Mouse (Mus musculus) E14TG2a.4 (cell line): ENCODE measurements around the gene Inava.

Experiments
- H3K27me3 ChIP-seq: 2 replicates; pipeline ENCODE4 v1.6.1; 2014; ENCODE audit warnings: low read length, control low read depth; ENCODE audit not compliant: insufficient read depth
- H3K36me3 ChIP-seq: 2 replicates; pipeline ENCODE4 v1.6.1; 2014; ENCODE audit warnings: low read length, control low read depth; ENCODE audit not compliant: insufficient read depth
- H3K4me1 ChIP-seq: replicated peaks from 2 replicates; pipeline ENCODE4 v1.6.1; 2014; ENCODE audit warnings: low read depth, low read length, control low read depth
- H3K4me3 ChIP-seq: replicated peaks from 2 replicates; pipeline ENCODE4 v1.5.1; 2014; ENCODE audit warnings: mild to moderate bottlenecking, low read length
- H3K9me3 ChIP-seq: 2 replicates; pipeline ENCODE4 v1.6.1; 2014; ENCODE audit warnings: low read length, control low read depth
- CTCF ChIP-seq: conservative IDR thresholded peaks from 2 replicates; pipeline ENCODE4 v1.5.1; 2014; ENCODE audit warnings: low read length
- NANOG ChIP-seq: IDR thresholded peaks from 2 replicates; pipeline ENCODE4 v1.6.1; 2014; ENCODE audit warnings: borderline replicate concordance, low read length, mixed read lengths
- POU5F1 ChIP-seq: IDR thresholded peaks from 2 replicates; pipeline ENCODE4 v1.6.1; 2014; ENCODE audit warnings: low read length, borderline replicate concordance

The Inava gene

GRCm38 (mm10) chr1:136234595-136235092 is 580 bp upstream of the Inava start:
- H3K27me3 ChIP-seq, result peaks cover 29% of the 10 kb centered on the region
- H3K4me3 ChIP-seq, result peak overlapping the region; percentile 84
- no peaks in the 10 kb centered on the region for H3K36me3 ChIP-seq
- H3K9me3 ChIP-seq, result no peaks in the 10 kb centered on the region
- peaks cover 50% of the 10 kb centered on the region for H3K4me1 ChIP-seq
- TF ChIP-seq NANOG (no peak), CTCF (no peak), POU5F1 (no peak)

GRCm38 (mm10) chr1:136232986-136233790 is 876 bp downstream of the Inava start:
- Histone ChIP-seq H3K36me3 (no peaks in the 10 kb centered on the region), H3K4me3 (peak overlapping the region; percentile 84), H3K9me3 (no peaks in the 10 kb centered on the region), H3K27me3 (peaks cover 24% of the 10 kb centered on the region), H3K4me1 (peaks cover 65% of the 10 kb centered on the region)
- TF ChIP-seq CTCF (no peak), NANOG (no peak), POU5F1 (no peak)

GRCm38 (mm10) chr1:136232285-136232926 is 1.7 kb downstream of the Inava start:
- Histone ChIP-seq H3K9me3 (no peaks in the 10 kb centered on the region), H3K4me3 (peak overlapping the region; percentile 84), H3K27me3 (peaks cover 21% of the 10 kb centered on the region), H3K36me3 (peaks cover under 1% of the 10 kb centered on the region; the same call in 1 of the 2 replicates), H3K4me1 (peaks cover 73% of the 10 kb centered on the region)
- TF ChIP-seq NANOG (no peak), CTCF (no peak), POU5F1 (no peak)

GRCm38 (mm10) chr1:136231596-136231995 is 2.5 kb downstream of the Inava start:
- Histone ChIP-seq H3K36me3 (peaks cover 9% of the 10 kb centered on the region), H3K9me3 (no peaks in the 10 kb centered on the region), H3K27me3 (peaks cover 15% of the 10 kb centered on the region), H3K4me1 (peaks cover 81% of the 10 kb centered on the region), H3K4me3 (peak overlapping the region; percentile 84)
- no peak for TF ChIP-seq CTCF
- TF ChIP-seq POU5F1, result no peak
- TF ChIP-seq NANOG, result no peak

GRCm38 (mm10) chr1:136230201-136230600 is 3.9 kb downstream of the Inava start:
- Histone ChIP-seq H3K4me1 (peaks cover 91% of the 10 kb centered on the region), H3K36me3 (peaks cover 23% of the 10 kb centered on the region), H3K9me3 (no peaks in the 10 kb centered on the region), H3K4me3 (peak overlapping the region; percentile 63), H3K27me3 (peaks cover 6% of the 10 kb centered on the region; the same call in 1 of the 2 replicates)
- TF ChIP-seq POU5F1, result no peak
- no peak for TF ChIP-seq CTCF
- TF ChIP-seq NANOG, result no peak

GRCm38 (mm10) chr1:136229040-136229373 is 5.1 kb downstream of the Inava start:
- Histone ChIP-seq H3K9me3 (no peaks in the 10 kb centered on the region), H3K4me3 (peak overlapping the region; percentile 63; the same call in 1 of the 2 replicates), H3K27me3 (no peaks in the 10 kb centered on the region), H3K4me1 (peaks cover 93% of the 10 kb centered on the region), H3K36me3 (peaks cover 35% of the 10 kb centered on the region)
- TF ChIP-seq POU5F1 (no peak), CTCF (no peak), NANOG (no peak)

- Histone ChIP-seq H3K36me3 (peaks cover 40% of the 10 kb centered on the region), H3K27me3 (no peaks in the 10 kb centered on the region), H3K4me3 (peak overlapping the region; percentile 41), H3K4me1 (peaks cover 97% of the 10 kb centered on the region), H3K9me3 (no peaks in the 10 kb centered on the region)
- TF ChIP-seq POU5F1 (no peak), CTCF (no peak), NANOG (no peak)
These were observed 5.6 kb downstream of the Inava start for GRCm38 (mm10) chr1:136228328-136229039.

GRCm38 (mm10) chr1:136227870-136228269 is 6.2 kb downstream of the Inava start:
- Histone ChIP-seq H3K27me3 (no peaks in the 10 kb centered on the region), H3K9me3 (no peaks in the 10 kb centered on the region), H3K4me3 (peak overlapping the region; percentile 41; the same call in 1 of the 2 replicates), H3K4me1 (peaks cover 92% of the 10 kb centered on the region), H3K36me3 (peaks cover 46% of the 10 kb centered on the region)
- TF ChIP-seq POU5F1 (no peak), NANOG (no peak)
